Mouse (Mus musculus) hindlimb bud, embryonic 11.5 days (tissue): Measurements from ENCODE around the gene Angptl6.
A peak's percentile ranks its signal among the peaks of the same experiment; 100 is the strongest.

ENCODE experiments used
- DNase-seq: peaks from one replicate; pipeline ENCODE4 v3.0.0-alpha.2; 2012; ENCODE audit warnings: low read depth, low spot score; ENCODE audit errors: extremely low spot score

Gene Angptl6

GRCm38 (mm10) chr9:20887191-20887590 is 7.7 kb upstream of the Angptl6 start:
- no peak for DNase-seq

DNA sequence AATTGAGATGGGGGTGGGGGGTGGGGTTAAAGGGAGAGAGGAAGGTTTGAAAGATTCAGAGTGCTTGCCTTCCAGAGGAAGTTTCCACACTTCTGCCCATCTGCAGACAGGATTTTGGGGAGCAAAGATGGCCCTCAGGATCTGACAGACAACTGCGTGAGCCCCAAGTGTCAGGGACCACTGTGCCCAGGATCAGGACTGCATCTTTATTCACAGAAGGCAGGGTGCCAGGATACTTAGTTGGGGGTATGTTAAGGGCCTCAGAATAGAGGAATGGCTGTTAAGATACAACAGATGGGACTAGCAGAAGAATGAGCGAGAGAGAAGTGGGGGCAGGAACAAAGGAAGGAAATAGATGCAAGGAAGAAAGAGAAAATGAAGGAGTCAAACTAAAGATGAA is 7.0 kb upstream of the Angptl6 start:
- no peak for DNase-seq

DNA sequence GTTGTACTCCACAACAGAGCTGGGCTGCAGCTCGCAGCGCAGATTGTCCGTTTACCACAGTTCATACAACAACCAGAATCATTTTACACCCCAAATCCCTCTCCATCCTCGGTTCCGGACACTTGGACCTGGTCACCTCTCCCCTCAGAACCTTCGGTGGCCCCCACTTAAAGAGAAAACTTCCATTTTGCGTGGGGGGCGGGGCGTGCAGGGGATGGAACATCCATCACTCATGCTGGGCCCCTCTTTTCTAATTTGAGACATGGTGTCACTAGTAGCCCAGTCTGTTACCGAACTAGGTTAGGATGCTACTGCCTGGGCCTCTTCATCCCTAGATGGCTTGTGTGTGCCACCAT is 839 bp downstream of the Angptl6 start:
- DNase-seq = no peak

DNA sequence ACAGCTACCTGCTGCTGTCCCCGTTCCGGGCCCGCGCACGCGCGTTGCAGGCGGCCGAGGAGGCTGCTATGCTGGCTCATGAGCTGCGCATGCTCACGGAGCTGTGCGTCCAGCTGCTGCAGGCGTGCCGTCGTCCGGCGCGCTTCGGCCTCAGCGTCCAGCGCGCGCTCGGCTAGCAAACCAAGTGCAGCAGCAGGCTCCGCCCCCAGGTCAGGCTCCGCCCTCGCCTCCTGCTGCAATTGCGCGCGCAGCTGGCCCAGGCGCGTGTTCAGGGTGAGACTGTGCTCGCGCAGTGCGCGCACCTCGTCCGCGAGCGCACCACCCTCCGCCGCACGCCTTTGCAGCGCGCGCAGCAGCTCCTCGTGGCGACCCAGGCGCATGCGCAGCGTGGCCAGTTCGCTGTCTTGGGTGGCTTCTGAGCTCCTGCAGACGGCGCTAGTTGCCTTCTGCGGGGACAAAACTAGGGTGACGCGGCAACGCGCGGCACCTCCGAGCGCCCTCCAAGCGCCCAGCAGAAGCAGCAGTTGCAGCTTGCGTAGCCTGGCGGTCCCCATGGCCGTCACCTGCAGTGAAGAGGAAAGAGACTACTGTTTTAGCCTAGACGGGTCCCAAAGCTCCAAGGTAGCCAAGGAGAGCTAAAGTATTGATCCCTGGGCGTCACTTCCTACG is 1.4 kb downstream of the Angptl6 start:
- DNase-seq = peak; percentile 97

DNA sequence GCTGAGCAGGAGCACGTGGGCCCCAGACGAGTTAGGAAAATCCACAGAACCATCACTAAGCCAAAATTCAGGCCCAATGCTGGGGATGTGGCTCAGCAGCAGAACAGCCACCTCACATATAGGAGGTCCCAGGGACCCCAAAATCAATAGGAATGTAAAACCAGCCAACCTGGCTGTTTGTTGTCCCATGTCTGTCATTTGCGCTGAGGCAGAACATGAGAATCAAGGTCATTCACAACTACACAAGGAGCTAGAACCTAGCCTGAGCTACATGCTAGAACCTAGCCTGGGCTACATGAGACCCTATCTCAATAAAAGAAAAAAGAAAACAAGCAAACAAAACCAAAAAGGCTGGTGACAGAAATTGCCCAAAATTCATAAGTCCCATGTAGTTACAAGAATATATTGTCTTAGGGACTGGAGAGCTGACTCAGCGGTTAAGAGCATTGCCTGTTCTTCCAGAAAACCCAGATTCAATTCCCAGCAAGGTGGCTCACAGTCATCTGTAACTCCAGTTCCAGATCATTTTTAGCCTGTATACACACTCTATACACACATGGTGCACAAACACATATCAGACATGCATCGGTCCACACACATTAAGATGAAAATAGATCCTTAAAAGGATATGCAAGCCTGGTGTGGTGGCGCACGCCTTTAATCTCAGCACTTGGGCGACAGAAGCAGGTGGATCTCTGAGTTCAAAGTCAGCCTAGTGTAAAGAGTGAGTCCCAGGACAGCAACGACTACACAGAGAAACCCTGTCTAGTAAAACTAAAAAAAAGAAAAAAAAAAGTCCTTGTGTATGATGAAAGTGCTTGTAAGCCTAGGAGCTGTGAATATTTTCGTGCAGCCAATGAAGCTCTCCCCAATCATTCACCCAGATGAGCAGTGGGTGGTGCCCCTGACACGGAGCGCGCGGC is 2.1 kb downstream of the Angptl6 start:
- no peak for DNase-seq

GRCm38 (mm10) chr9:20876318-20877117 is 3.0 kb downstream of the Angptl6 start:
- no peak for DNase-seq

DNA sequence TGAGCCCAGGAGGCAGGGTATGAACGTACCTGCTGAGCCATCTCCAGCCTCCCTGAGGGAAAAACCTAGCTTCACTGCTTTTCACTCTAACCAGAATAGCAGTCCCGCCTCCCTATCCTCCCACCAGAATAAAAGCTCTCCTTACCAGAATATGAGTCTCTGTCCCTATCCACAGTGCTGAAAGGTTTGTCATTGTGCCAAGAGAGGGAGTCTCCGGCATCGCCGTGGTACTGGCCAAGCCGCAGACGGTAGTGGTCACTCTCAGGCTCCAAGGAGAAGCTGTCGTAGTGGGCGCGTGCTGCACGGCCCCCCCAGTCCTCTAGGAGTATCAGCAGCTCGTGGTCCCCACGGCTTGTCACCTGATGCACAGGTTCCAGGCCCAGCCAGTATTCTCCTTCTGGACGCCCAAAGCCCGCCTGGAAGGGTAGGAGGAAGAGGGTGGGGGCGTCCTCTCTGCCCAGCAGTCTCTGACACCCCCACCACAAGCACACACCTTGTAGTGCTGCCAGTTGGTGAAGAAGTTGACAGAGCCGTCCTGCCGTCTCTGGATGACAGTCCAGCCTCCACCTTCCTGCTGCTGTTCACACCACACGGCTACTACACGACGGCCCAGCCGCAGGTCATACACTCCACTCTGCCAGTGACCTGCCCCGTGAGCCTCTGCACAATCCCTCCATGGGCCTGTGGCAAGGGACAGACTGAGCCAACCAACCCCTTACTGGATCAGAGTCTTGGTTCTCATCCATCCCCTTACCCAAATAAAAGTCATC is 4.3 kb downstream of the Angptl6 start:
- no peak for DNase-seq

DNA sequence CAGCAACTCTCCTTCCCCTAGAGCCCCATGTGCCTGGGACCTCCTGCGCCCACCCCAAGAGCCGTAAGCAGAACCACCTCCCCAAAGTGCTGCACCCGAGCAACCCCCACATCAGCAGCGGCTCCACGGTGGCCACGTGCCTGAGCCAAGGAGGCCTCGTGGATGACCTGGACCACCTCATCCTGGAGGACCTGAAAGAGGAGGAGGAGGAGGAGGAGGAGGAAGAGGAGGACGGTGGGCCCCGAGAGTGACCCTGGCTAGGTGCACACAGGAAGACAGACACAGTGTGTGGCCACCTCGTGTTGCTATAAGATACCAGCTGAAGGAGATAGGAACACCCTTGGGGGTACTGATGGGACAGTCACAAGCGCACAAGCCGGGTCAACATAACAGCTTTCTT is 6.0 kb downstream of the Angptl6 start:
- no peak for DNase-seq

DNA sequence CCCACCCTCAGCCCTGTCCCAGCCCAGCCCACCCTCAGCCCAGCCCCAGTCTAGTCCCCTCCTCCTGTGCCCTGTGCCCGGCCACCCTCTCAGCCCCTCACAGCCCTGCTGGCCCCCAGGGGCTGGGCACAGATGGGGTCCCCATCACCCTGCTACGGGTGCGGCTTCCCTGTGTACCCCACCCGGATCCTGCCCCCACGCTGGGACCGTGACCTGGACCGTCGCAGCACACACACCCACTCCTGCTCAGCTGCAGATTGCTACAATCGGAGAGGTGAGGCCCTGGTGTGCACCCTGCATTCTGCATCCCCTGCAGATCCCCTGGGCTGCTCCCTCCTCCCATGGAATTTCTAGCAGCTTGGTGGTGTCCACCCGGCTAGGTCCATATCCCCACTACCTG is 6.5 kb downstream of the Angptl6 start:
- DNase-seq = no peak

DNA sequence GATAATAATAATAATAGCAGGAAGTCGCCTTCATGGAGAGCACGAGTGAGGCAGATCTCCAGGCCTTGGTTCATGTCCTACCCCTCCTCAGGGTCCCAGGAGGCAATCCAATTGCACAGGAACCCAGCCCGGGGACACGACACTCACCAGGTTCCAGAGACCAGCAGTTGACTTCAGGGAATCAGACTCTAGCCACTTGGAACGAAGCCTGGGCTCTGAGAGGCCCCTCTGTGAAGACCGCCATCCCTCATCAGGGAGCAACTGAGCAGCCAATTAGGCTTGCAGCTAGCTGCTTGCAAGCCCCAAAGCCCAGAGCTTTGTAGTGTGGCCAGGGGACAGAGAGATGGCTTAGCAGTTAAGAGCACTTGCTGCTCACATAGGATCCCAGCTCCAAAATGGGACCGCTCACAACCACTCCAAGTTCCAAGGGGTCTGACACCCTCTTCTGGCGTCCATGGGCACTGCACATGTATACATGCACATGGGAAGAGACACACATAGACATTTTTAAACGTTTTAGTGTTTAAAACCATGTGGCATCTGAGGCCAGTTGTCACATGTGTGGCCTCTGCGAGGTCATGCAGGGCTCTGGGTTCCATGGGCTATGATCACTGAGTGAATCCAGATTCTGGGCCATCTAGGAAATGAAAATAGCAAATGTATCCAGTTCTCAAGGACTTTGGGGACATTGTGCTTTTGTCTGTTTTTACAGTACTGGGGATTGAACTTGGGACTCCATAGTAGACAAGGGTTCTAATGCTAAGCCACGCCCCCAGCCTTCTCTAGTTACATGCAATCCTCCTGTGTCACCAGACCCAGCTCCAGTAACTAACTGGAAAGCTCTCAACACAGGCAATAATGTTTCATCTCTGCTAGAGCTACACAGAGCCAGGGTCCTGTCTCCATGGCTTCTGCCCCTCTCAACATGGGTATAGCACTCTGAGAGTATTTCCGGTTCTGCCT is 9.0 kb downstream of the Angptl6 start:
- DNase-seq = no peak

- DNase-seq = no peak
Observed at GRCm38 (mm10) chr9:20869246-20869645, 10.3 kb downstream of the Angptl6 start.

DNA sequence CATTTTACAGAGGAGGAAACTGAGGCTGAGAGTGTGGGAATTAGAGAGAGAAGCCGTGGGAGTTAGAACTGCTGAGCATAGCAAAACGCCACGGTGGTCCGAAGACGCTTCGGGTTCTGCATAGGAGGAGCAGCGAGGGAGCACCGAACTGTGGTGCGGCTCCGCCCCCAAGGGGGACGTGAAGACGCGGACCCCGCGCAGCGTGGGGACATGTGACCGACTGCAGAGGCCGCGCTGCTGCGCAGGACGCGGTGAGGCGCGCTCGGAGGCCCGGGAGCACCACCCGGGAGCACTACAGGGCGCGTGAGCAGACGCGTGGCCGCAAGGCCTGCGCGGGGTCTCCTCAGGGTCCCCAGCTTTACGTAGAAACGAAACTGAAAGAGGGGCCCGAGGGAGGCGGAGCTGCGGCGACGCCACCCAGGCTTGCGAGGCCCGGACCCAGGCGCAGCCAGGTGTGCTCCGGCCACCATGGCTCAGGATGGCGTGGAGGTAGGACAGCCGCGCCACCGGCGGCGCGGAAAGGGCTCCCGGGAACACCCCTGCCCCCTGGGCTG is 11.0 kb downstream of the Angptl6 start, which contains the start of gene A230050P20Rik:
Gene A230050P20Rik (plus strand): TSS at position 195 of the 554 bp plus-strand sequence.
- no peak for DNase-seq

DNA sequence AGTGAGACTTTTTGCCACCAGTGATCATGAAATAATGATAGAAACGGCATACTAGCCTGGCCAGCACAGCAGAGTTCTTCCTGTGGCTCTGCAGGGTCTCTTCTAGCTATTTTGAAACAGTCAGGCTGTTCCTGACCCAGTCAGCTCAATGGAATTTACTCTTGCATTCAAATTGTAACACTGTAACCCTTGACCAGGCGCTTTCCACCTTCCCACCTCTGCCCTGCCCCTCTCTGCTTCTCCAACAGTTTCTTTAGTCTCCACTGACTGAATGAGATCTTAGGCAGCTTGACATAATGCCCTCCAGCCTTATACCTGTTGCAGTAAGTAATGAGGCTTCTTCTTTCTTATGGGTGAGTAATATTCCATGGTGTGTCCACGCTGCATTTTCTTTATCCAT is 12.6 kb downstream of the Angptl6 start:
- DNase-seq = no peak

DNA sequence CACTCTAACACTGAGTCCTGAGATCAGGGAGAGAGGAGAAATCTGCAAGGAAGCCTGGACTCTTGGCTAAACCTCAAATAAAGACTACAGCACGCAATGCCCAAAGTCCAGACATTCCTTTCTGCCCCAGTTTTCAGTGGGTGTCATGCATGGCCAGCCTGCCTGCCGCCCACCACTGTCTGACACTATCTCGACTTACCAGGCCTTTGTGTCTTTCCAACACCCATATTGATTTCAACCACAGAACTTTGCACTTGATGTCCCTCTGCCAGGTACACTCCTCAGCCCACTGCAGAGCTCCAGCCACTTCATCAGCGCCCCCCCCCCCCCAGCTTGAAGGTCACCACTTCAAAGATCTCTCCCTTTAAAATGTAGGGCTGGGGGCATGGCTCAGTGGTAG is 17.3 kb downstream of the Angptl6 start:
- no peak for DNase-seq

- no peak for DNase-seq
Observed at GRCm38 (mm10) chr9:20861821-20862220, 17.7 kb downstream of the Angptl6 start.

GRCm38 (mm10) chr9:20859926-20860325 is 19.6 kb downstream of the Angptl6 start:
- no peak for DNase-seq

GRCm38 (mm10) chr9:20857131-20857530 is 22.4 kb downstream of the Angptl6 start:
- DNase-seq = peak; percentile 86

GRCm38 (mm10) chr9:20850179-20850578 is 29.3 kb downstream of the Angptl6 start:
- DNase-seq = no peak

DNA sequence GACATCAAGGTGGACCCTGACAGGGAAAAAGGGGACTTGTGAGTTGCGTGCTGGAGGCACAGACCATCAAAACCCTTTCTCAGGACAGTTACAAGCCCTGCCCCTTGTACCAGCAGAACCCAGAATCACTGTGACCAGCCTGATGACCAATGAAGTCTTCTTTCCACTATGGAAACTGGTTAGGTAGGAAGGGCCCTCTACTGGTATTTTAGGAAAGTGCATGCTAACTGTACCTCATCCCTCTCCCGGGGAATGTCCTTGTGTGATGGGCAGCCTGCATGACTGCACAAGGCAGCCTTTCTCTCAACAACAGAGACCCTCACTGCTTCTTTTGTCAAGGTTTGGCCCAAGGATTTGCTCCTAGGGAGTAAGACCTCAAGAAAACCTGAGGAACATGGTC is 36.9 kb downstream of the Angptl6 start:
- DNase-seq = no peak
